Mouse (Mus musculus) lung, postnatal 0 days (tissue): ENCODE data around the gene Pigt.

Source experiments
- CTCF ChIP-seq: IDR thresholded peaks from 2 replicates; pipeline ENCODE4 v1.5.1; 2016; ENCODE audit warnings: antibody characterized with exemption, mild to moderate bottlenecking
- EP300 ChIP-seq: IDR thresholded peaks from 2 replicates; pipeline ENCODE4 v1.6.1; 2016; ENCODE audit warnings: antibody characterized with exemption, mild to moderate bottlenecking, control low read depth

DNA sequence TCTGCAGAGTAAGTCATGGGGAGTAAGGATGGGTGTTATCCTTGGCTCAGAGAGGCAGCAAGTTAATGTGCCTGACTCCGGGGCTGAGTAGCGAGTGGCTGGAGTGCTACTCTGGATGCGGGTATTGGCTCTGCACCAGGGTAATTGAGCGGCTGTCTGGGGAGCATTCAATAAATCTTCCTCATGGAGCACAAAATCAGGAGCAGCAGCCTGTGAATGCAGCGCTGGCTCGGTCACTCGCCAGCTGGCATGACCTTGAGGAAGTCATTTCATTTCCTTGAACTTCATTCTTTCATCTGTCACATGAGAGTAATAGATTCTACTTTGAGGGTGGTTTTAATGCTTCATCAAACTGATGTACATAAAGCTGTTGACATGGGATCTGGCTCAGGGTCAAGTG, 3.2 kb downstream of the Pigt start:
- no peak for TF ChIP-seq CTCF
- no peak for TF ChIP-seq EP300
